Mouse (Mus musculus): ENCODE measurements around the gene Ncoa3. TPM values are rescaled to one million over a fixed set of nuclear protein-coding genes. Genes with fewer than 3 reads are reported as not detected.

The Ncoa3 gene
- polyA plus RNA-seq, 2 experiments from 2014 or later = 65.2 to 65.3 TPM

- ATAC-seq = no peak
Observed at GRCm38 (mm10) chr2:165970767-165971166, 21.7 kb upstream of the Ncoa3 start.

GRCm38 (mm10) chr2:165974383-165974782 is 18.1 kb upstream of the Ncoa3 start:
- ATAC-seq = no peak

GRCm38 (mm10) chr2:165976186-165976585 is 16.2 kb upstream of the Ncoa3 start:
- no peak for ATAC-seq

GRCm38 (mm10) chr2:165976874-165977273 is 15.6 kb upstream of the Ncoa3 start:
- ATAC-seq = no peak

- ATAC-seq = no peak
Observed at GRCm38 (mm10) chr2:165978119-165978518, 14.3 kb upstream of the Ncoa3 start.

GRCm38 (mm10) chr2:165981248-165981977 is 11.0 kb upstream of the Ncoa3 start:
- no peak for ATAC-seq

GRCm38 (mm10) chr2:165982512-165983389 is 9.7 kb upstream of the Ncoa3 start:
- peak; percentile 90 for ATAC-seq

GRCm38 (mm10) chr2:165984318-165984717 is 8.1 kb upstream of the Ncoa3 start:
- no peak for ATAC-seq

- no peak for ATAC-seq
Observed at GRCm38 (mm10) chr2:165984891-165985290, 7.5 kb upstream of the Ncoa3 start.

- no peak for ATAC-seq
Observed at GRCm38 (mm10) chr2:165985581-165985980, 6.9 kb upstream of the Ncoa3 start.

- no peak for ATAC-seq
Observed at GRCm38 (mm10) chr2:165986921-165987453, 5.4 kb upstream of the Ncoa3 start.

GRCm38 (mm10) chr2:165993173-165993900 is 901 bp downstream of the Ncoa3 start:
- no peak for ATAC-seq

GRCm38 (mm10) chr2:165994341-165994740 is 1.9 kb downstream of the Ncoa3 start:
- no peak for ATAC-seq

- ATAC-seq = no peak
Observed at GRCm38 (mm10) chr2:165995711-165996110, 3.3 kb downstream of the Ncoa3 start.

- no peak for ATAC-seq
Observed at GRCm38 (mm10) chr2:165996130-165996529, 3.7 kb downstream of the Ncoa3 start.

GRCm38 (mm10) chr2:165997256-165997967 is 5.0 kb downstream of the Ncoa3 start:
- ATAC-seq = no peak

- ATAC-seq = peak; percentile 16
Observed at GRCm38 (mm10) chr2:165998969-165999368, 6.5 kb downstream of the Ncoa3 start.

GRCm38 (mm10) chr2:165999790-166000189 is 7.4 kb downstream of the Ncoa3 start:
- no peak for ATAC-seq

GRCm38 (mm10) chr2:166000242-166000641 is 7.8 kb downstream of the Ncoa3 start:
- ATAC-seq = no peak

- no peak for ATAC-seq
Observed at GRCm38 (mm10) chr2:166000769-166001168, 8.3 kb downstream of the Ncoa3 start.

- ATAC-seq = peak; percentile 51
Observed at GRCm38 (mm10) chr2:166001362-166001761, 8.9 kb downstream of the Ncoa3 start.

- ATAC-seq = no peak
Observed at GRCm38 (mm10) chr2:166001768-166002167, 9.3 kb downstream of the Ncoa3 start.

All from activated CD4-positive, CD25-positive, alpha-beta regulatory T cell, adult 4 months (primary cell).